Mouse (Mus musculus): ENCODE results near the gene 2810006K23Rik.

- TF ChIP-seq NRF1 (IDR thresholded peaks at IDR 0.05; ENCODE audit: insufficient read depth, low read depth, low read length, poor library complexity, severe bottlenecking) (no peak), POLR2A (IDR thresholded peaks at IDR 0.05; ENCODE audit: control insufficient read depth in 1 of 2, insufficient read depth in 1 of 2, low read depth in 1 of 2, low read length in 2 of 2, poor library complexity in 1 of 2) (no peak), CHD1 (IDR thresholded peaks at IDR 0.05; ENCODE audit: low read depth, low read length) (no peak), TCF12 (IDR thresholded peaks at IDR 0.05; ENCODE audit: low read depth, low read length) (no peak), POLR2AphosphoS2 (IDR thresholded peaks at IDR 0.05; ENCODE audit: low read length) (no peak), HCFC1 (IDR thresholded peaks at IDR 0.05; ENCODE audit: low read depth, low read length) (no peak), CTCF (IDR thresholded peaks at IDR 0.05 in 2 of 3, conservative IDR thresholded peaks at IDR 0.05 in 1 of 3; ENCODE audit: control insufficient read depth in 1 of 3, insufficient read depth in 1 of 3, low read depth in 2 of 3, low read length in 3 of 3, poor library complexity in 1 of 3, severe bottlenecking in 1 of 3) (peak; percentile 40 to 74 (median 61)), ZMIZ1 (IDR thresholded peaks at IDR 0.05; ENCODE audit: low read depth, low read length) (no peak), E2F4 (IDR thresholded peaks at IDR 0.05; ENCODE audit: borderline replicate concordance, low read depth, low read length) (no peak)
These were observed 31.8 kb downstream of the 2810006K23Rik start for GRCm38 (mm10) chr5:124359641-124360040.

All from MEL (cell line).